Mouse (Mus musculus) liver, adult 2 months (tissue): ENCODE results near the gene Dusp8. TPM values are rescaled to one million over a fixed set of nuclear protein-coding genes. Genes with fewer than 3 reads are reported as not detected.
A peak's percentile ranks its signal among the peaks of the same experiment; 100 is the strongest.

Experiments used
- DNase-seq: peaks from one replicate; pipeline ENCODE4 v3.0.0-alpha.2; 2011; ENCODE audit warnings: low read depth, low spot score; ENCODE audit errors: extremely low read depth
- H3K27ac ChIP-seq: fragments of 200-500 bp; replicated peaks from 2 replicates; pipeline ENCODE4 v1.5.1; 2012; ENCODE audit warnings: low read depth, mild to moderate bottlenecking, control low read depth, inconsistent platforms, low read length; ENCODE audit not compliant: insufficient read depth
- H3K27me3 ChIP-seq: fragments of 200-500 bp; 2 replicates; pipeline ENCODE4 v1.6.1; 2012; ENCODE audit warnings: mild to moderate bottlenecking, moderate library complexity, low read length, inconsistent platforms; ENCODE audit not compliant: control insufficient read depth, insufficient read depth
- H3K36me3 ChIP-seq: fragments of 200-500 bp; 2 replicates; pipeline ENCODE4 v1.6.1; 2012; ENCODE audit warnings: low read length, inconsistent platforms; ENCODE audit not compliant: control insufficient read depth, insufficient read depth
- H3K4me1 ChIP-seq: fragments of 200-500 bp; 2 replicates; pipeline ENCODE4 v1.6.1; 2011; ENCODE audit warnings: low read length; ENCODE audit not compliant: control insufficient read depth, insufficient read depth
- H3K4me3 ChIP-seq: fragments of 200-500 bp; 2 replicates; pipeline ENCODE4 v1.5.1; 2011; ENCODE audit warnings: low read depth, mild to moderate bottlenecking, control low read depth, low read length, moderate library complexity; ENCODE audit not compliant: insufficient read depth
- H3K79me2 ChIP-seq: fragments of 200-500 bp; 2 replicates; pipeline ENCODE4 v1.6.1; 2012; ENCODE audit warnings: inconsistent platforms, mild to moderate bottlenecking, low read length, moderate library complexity; ENCODE audit not compliant: control insufficient read depth, insufficient read depth
- H3K9ac ChIP-seq: fragments of 200-500 bp; 2 replicates; pipeline ENCODE4 v1.6.1; 2012; ENCODE audit warnings: low read depth, mild to moderate bottlenecking, control low read depth, inconsistent platforms, low read length
- CTCF ChIP-seq: fragments of 200-500 bp; IDR thresholded peaks from 2 replicates; pipeline ENCODE4 v1.5.1; 2011; ENCODE audit warnings: low read depth, low read length, control low read depth
- POLR2A ChIP-seq: fragments of 200-500 bp; IDR thresholded peaks from 2 replicates; pipeline ENCODE4 v1.6.1; 2011; ENCODE audit warnings: low read length, control low read depth; ENCODE audit not compliant: insufficient read depth; ENCODE audit errors: extremely low read depth
- WGBS: fragments of 180-500 bp; shearing (Covaris S2); methylation state at CpG from one replicate; pipeline ENCODE4 v1.1.7; 2018; 5-methylcytosine and 5-hydroxymethylcytosine counted together
- polyA plus RNA-seq: library from polyadenylated mRNA; depleted of rRNA; stranded (reverse); fragments of >200 nt; gene quantifications from 2 replicates; pipeline ENCODE4 v1.2.3, GENCODE M21; 2012
- total RNA-seq: library from RNA; depleted of rRNA; stranded (reverse); fragments of >200 nt; gene quantifications from 2 replicates; pipeline ENCODE4 v1.2.3, GENCODE M21; 2014

Dusp8 gene
- total and polyA plus RNA-seq, 2 experiments = under 0.01 to 0.48 TPM

- H3K27ac ChIP-seq = no peak overlapping the region
- WGBS = 20% methylated on average over 5 of the region's 5 CpGs
- no peak overlapping the region for H3K4me3 ChIP-seq
- TF ChIP-seq CTCF (peak; percentile 23), POLR2A (no peak)
- H3K36me3 ChIP-seq = no peaks in the 10 kb centered on the region
- H3K79me2 ChIP-seq = no peaks in the 10 kb centered on the region
- H3K4me1 ChIP-seq = peaks cover 6% of the 10 kb centered on the region; the same call in 1 of the 2 replicates
- H3K9ac ChIP-seq = no peak overlapping the region
- no peak for DNase-seq
- peaks cover 7% of the 10 kb centered on the region for H3K27me3 ChIP-seq
These were observed 11.2 kb downstream of the Dusp8 start for GRCm38 (mm10) chr7:142084395-142084794.

GRCm38 (mm10) chr7:142083588-142084317 lies 11.9 kb downstream of the Dusp8 start:
- H3K4me3 ChIP-seq = no peak overlapping the region
- DNase-seq = no peak
- no peaks in the 10 kb centered on the region for H3K36me3 ChIP-seq
- no peak overlapping the region for H3K27ac ChIP-seq
- peaks cover 6% of the 10 kb centered on the region; the same call in 1 of the 2 replicates for H3K4me1 ChIP-seq
- 53% methylated on average over 12 of the region's 12 CpGs for WGBS
- no peaks in the 10 kb centered on the region for H3K79me2 ChIP-seq
- H3K9ac ChIP-seq = no peak overlapping the region
- peaks cover 7% of the 10 kb centered on the region for H3K27me3 ChIP-seq
- TF ChIP-seq CTCF = no peak
- no peak for TF ChIP-seq POLR2A

GRCm38 (mm10) chr7:142082607-142083006 lies 13.0 kb downstream of the Dusp8 start:
- Histone ChIP-seq H3K36me3 (no peaks in the 10 kb centered on the region), H3K27ac (no peak overlapping the region), H3K79me2 (no peaks in the 10 kb centered on the region), H3K4me3 (no peak overlapping the region), H3K4me1 (peaks cover 6% of the 10 kb centered on the region; the same call in 1 of the 2 replicates), H3K9ac (no peak overlapping the region), H3K27me3 (peaks cover 7% of the 10 kb centered on the region)
- 68% methylated on average over 16 of the region's 16 CpGs for WGBS
- TF ChIP-seq POLR2A (no peak), CTCF (no peak)
- DNase-seq = no peak

- no peak for DNase-seq
- H3K4me3 ChIP-seq = no peak overlapping the region
- no peaks in the 10 kb centered on the region for H3K36me3 ChIP-seq
- H3K79me2 ChIP-seq = no peaks in the 10 kb centered on the region
- TF ChIP-seq CTCF = no peak
- TF ChIP-seq POLR2A = no peak
- no peak overlapping the region for H3K9ac ChIP-seq
- no peak overlapping the region for H3K27ac ChIP-seq
- peaks cover 6% of the 10 kb centered on the region; the same call in 1 of the 2 replicates for H3K4me1 ChIP-seq
- 33% methylated on average over 38 of the region's 38 CpGs for WGBS
- peaks cover 7% of the 10 kb centered on the region for H3K27me3 ChIP-seq
These were observed 13.5 kb downstream of the Dusp8 start for GRCm38 (mm10) chr7:142082179-142082578.

- H3K27ac ChIP-seq = no peak overlapping the region
- WGBS = 32% methylated on average over 16 of the region's 17 CpGs
- H3K9ac ChIP-seq = no peak overlapping the region
- H3K27me3 ChIP-seq = peaks cover 7% of the 10 kb centered on the region
- H3K4me3 ChIP-seq = no peak overlapping the region
- no peaks in the 10 kb centered on the region for H3K36me3 ChIP-seq
- DNase-seq = peak; percentile 70
- TF ChIP-seq CTCF (no peak), POLR2A (no peak)
- no peaks in the 10 kb centered on the region for H3K79me2 ChIP-seq
- peaks cover 6% of the 10 kb centered on the region; the same call in 1 of the 2 replicates for H3K4me1 ChIP-seq
These were observed 13.9 kb downstream of the Dusp8 start for GRCm38 (mm10) chr7:142081736-142082135.

DNA sequence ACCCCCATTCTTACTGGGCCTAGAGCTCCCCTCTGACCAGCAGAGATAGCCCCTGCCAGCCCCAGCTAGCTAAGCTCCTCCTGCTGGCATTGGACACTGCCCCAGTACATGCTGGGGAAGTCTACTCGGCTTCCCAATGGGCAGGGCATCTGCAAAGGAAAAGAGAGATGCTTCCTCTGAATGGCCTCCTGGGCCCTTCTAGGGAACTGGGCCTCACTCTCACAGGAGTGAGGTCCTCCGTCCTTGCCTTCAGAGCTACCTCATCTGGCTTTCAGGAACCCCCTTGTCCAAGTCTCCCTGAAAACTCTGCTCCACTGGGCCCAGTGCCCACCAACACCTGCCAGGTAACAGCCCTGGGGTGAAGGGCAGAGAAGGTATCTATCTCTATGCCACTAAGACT lies 14.8 kb downstream of the Dusp8 start:
- 57% methylated on average over 2 of the region's 2 CpGs for WGBS
- no peak overlapping the region for H3K4me3 ChIP-seq
- no peak overlapping the region for H3K27ac ChIP-seq
- H3K9ac ChIP-seq = no peak overlapping the region
- H3K36me3 ChIP-seq = no peaks in the 10 kb centered on the region
- TF ChIP-seq CTCF (no peak), POLR2A (no peak)
- no peaks in the 10 kb centered on the region for H3K79me2 ChIP-seq
- H3K27me3 ChIP-seq = peaks cover 7% of the 10 kb centered on the region
- no peak for DNase-seq
- peaks cover 6% of the 10 kb centered on the region; the same call in 1 of the 2 replicates for H3K4me1 ChIP-seq
